Mouse (Mus musculus) cerebellum, postnatal 25 days (tissue): ENCODE measurements around the gene Acsm1.
A peak's percentile ranks its signal among the peaks of the same experiment; 100 is the strongest.

Experiments used
- DNase-seq, 2 experiments: peaks; one replicate each; pipeline ENCODE4 v3.0.0; 2021; ENCODE audit warnings: mixed read lengths in 2 of 2

Gene Acsm1

DNA sequence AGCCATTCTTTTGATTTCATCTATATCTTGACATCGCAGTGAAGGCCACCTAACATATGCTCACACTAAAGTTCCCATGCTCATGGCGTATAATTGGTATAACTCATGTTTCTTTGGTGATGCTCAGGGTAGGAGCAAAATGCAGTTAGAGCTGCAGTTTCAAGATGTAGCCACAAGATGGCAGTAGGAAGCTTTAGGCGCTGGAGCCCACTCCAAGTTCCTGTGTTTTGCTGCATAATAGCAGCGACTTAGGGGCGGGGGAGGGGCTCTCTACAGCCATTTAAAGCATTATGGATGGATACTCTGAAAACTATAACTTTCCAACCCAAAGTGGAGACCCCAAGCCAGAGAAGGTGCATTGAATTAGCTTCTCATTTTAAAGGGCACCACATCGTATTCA lies 66.6 kb downstream of the Acsm1 start:
- DNase-seq: peak; percentile 13 to 48

DNA sequence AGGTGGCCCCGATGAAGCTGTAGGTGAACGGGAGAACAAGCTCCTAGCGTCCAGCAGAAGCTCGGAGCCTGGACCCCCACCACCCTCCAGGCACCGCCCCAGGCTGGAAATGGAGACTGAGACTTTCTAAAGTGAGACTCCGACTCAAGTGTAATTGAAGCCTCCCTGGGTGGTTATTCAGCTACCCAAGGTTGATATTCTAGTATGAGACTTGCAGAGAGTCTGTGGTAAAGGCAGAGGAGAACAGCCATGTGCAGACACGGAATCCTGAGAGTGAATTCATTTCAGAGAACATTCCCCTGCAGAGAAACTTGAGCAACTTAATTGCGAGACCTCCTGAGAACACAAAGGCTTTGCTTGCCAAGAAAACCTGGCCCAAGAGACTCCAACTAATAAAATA lies 73.3 kb downstream of the Acsm1 start:
- DNase-seq: no peak

DNA sequence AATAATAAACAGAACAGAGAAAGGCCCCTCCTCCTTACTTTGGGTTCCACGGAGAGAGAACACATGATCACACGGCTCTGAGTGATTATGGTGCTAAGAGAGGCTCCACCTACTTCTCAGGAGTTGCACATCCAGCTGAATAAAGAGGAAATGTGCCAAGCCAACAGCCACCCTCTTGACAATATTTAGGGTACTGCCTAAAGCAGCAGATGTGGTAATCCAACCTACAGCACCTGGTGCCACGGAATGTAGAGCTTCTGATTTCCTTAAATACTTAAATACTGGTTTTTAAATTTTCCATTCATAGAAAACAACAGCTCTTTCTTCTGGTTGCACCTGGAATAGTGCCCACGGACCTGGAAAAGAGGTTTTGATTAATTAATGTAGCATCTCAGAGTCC lies 75.9 kb downstream of the Acsm1 start:
- no peak for DNase-seq

DNA sequence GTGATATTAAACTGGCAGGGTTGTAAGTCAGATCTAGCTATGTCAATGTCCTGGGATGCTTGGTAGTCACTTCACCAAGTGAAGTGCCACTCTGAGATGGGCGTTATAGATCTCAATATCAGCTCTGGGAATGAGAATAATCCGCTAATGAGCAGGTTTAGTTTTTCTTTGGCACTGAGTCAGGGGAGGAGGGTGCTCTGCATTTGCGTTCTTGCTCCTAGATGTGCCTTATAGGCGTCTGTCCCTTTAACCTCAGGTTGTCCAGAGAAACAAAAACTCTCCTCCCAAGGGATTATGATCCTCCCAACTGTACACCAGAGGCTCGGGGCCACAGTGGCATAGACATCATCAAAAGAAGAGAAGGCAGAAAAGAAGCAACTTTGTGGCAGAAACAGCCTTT lies 82.9 kb downstream of the Acsm1 start, which contains the start of gene Acsm4:
Gene Acsm4, plus strand, starts transcription at position 301 of the 400 bp plus-strand sequence.
- no peak for DNase-seq

DNA sequence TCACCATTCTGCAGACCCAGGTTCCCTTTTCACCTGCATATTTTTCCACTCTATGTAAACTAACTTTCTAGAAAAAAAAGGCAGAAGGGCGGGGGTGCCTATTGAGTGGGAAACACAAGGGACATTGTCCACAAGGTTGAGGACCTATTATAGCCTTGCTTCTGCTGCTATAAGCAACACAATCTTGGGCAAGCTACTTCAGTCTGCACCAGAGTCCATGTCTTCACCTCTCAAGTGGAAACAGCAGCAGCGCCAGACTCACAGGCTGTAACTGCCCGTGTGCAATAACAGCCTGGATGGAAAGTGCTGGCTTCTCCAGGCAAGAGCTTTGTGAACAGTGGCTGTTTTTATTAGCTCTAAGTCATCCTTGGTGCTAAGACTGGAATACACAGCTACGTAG lies 85.5 kb downstream of the Acsm1 start:
- no peak for DNase-seq

DNA sequence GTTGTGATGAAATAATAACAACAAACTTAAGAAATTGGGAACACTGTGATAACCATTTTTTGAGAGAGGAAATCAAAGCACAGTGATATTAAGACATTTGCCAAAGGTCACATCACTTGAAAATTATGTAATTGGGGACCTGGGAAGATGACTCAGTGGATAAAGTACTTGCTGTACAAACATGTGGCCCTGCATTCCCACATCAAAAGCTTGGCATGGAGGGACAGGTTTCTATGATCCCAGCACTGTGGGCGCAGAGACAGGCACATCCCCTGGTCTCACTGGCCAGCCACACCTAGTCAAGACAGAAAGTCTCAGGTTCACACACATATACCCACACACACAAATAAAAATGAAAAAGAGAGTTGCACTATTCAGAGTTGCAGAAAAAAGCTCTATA lies 88.1 kb downstream of the Acsm1 start:
- DNase-seq: no peak
